Mouse (Mus musculus) limb, embryonic 11.5 days (tissue): Measurements from ENCODE around the gene Man1a2. TPM values are rescaled to one million over a fixed set of nuclear protein-coding genes. Genes with fewer than 3 reads are reported as not detected.

Source experiments
- ATAC-seq: fragments of 200-750 bp; cut with Nextera tagmentation; 2 replicates; pipeline ENCODE4 v1.8.0; 2017; ENCODE audit warnings: low read depth; ENCODE audit not compliant: insufficient number of reproducible peaks, low FRiP score, low TSS enrichment
- DNase-seq: peaks from one replicate; pipeline ENCODE4 v3.0.0-alpha.2; 2015; ENCODE audit warnings: low spot score
- H3K27ac ChIP-seq: fragments of 300-500 bp; sonication (generic); replicated peaks from 2 replicates; pipeline ENCODE4 v1.5.1; 2014; ENCODE audit warnings: low read depth, mild to moderate bottlenecking, low read length
- H3K27me3 ChIP-seq: fragments of 300-500 bp; sonication (generic); 2 replicates; pipeline ENCODE4 v1.6.1; 2014; ENCODE audit warnings: mild to moderate bottlenecking, low read length, mixed read lengths; ENCODE audit not compliant: control insufficient read depth, insufficient read depth
- H3K36me3 ChIP-seq: fragments of 300-500 bp; sonication (generic); 2 replicates; pipeline ENCODE4 v1.6.1; 2014; ENCODE audit warnings: mild to moderate bottlenecking, low read length, moderate library complexity, mixed read lengths; ENCODE audit not compliant: control insufficient read depth, insufficient read depth
- H3K4me1 ChIP-seq: fragments of 300-500 bp; sonication (generic); 2 replicates; pipeline ENCODE4 v1.6.1; 2014; ENCODE audit warnings: low read length, mixed read lengths; ENCODE audit not compliant: control insufficient read depth, insufficient read depth
- H3K4me2 ChIP-seq: fragments of 300-500 bp; sonication (generic); 2 replicates; pipeline ENCODE4 v1.6.1; 2014; ENCODE audit warnings: low read depth, mild to moderate bottlenecking, moderate library complexity; ENCODE audit not compliant: severe bottlenecking
- H3K4me3 ChIP-seq: fragments of 300-500 bp; sonication (generic); 2 replicates; pipeline ENCODE4 v1.5.1; 2014; ENCODE audit warnings: low read depth, low read length
- H3K9ac ChIP-seq: fragments of 300-500 bp; sonication (generic); 2 replicates; pipeline ENCODE4 v1.6.1; 2014; ENCODE audit warnings: mild to moderate bottlenecking, low read length
- H3K9me3 ChIP-seq: fragments of 300-500 bp; sonication (generic); 2 replicates; pipeline ENCODE4 v1.6.1; 2016; ENCODE audit warnings: low read length; ENCODE audit not compliant: control insufficient read depth
- WGBS: fragments of 180-500 bp; shearing (Covaris S2); extraction: QIAGEN DNeasy Blood & Tissue Kit; methylation state at CpG from one replicate; pipeline ENCODE4 v1.1.7; 2014; 5-methylcytosine and 5-hydroxymethylcytosine counted together
- polyA plus RNA-seq: library from polyadenylated mRNA; unstranded; fragments of >200 nt; fragmentation: Nextera tagmentation; extraction: Ambion mirVana; gene quantifications from 2 replicates; pipeline ENCODE4 v1.2.1, GENCODE M21; 2014

The Man1a2 gene
- polyA plus RNA-seq, 1 experiment from 2014 or later: 84.3 TPM

- Histone ChIP-seq H3K4me1 (no peaks in the 10 kb centered on the region), H3K9me3 (no peaks in the 10 kb centered on the region), H3K4me3 (no peak overlapping the region), H3K4me2 (no peak overlapping the region), H3K27me3 (no peaks in the 10 kb centered on the region), H3K36me3 (no peaks in the 10 kb centered on the region), H3K27ac (no peak overlapping the region), H3K9ac (no peak overlapping the region)
- no peak for ATAC-seq
- no peak for DNase-seq
- WGBS: 84% methylated on average over 7 of the region's 7 CpGs
Observed at GRCm38 (mm10) chr3:100522671-100523070, 162.6 kb downstream of the Man1a2 start.

- Histone ChIP-seq H3K4me1 (no peaks in the 10 kb centered on the region), H3K9me3 (no peaks in the 10 kb centered on the region), H3K36me3 (no peaks in the 10 kb centered on the region), H3K4me2 (no peak overlapping the region), H3K4me3 (no peak overlapping the region), H3K27ac (no peak overlapping the region), H3K27me3 (no peaks in the 10 kb centered on the region), H3K9ac (no peak overlapping the region)
- WGBS: 55% methylated on average over 1 of the region's 1 CpGs
- DNase-seq (no peak), ATAC-seq (no peak)
Observed at GRCm38 (mm10) chr3:100521626-100522025, 163.7 kb downstream of the Man1a2 start.

GRCm38 (mm10) chr3:100515754-100516141 is 169.6 kb downstream of the Man1a2 start:
- Histone ChIP-seq H3K9ac (no peak overlapping the region), H3K9me3 (no peaks in the 10 kb centered on the region), H3K4me1 (no peaks in the 10 kb centered on the region), H3K27me3 (no peaks in the 10 kb centered on the region), H3K4me2 (no peak overlapping the region), H3K4me3 (no peak overlapping the region), H3K27ac (no peak overlapping the region), H3K36me3 (no peaks in the 10 kb centered on the region)
- ATAC-seq: no peak
- DNase-seq: no peak
- 89% methylated on average over 5 of the region's 5 CpGs for WGBS

DNA sequence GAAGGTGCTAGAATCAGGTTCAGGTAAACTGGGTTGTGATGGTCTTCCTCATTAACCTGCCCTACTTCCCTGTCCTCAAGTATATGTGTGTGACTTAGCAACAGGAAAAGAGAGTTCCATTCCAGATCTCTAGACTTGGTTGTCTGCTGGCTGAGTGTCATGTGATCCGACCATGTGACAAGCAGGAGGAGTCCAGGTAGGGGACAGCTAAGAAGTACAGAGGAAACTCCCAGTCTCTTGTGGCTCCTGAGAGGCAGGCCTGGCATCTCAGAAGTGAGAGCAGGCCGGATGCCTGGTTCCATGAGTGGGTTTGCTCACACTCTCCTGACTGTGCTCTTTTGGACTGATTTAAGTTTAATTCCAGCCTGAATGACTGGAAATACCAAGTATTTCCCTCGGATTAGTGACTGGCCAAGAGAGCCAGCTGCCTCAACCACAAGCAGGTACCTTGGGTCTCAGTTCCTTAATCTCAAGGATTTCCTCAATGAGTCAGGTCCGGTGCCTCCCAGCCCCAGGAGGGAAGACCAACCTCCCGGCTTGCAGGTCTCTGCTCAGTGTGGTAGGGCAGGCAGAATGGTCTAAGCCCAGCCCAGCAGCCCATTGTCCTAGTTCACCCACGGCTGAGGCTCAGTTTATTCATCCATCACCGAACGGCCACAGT is 170.1 kb downstream of the Man1a2 start:
- no peaks in the 10 kb centered on the region for H3K9me3 ChIP-seq
- no peak overlapping the region for H3K27ac ChIP-seq
- no peak overlapping the region for H3K4me2 ChIP-seq
- DNase-seq (no peak), ATAC-seq (no peak)
- H3K27me3 ChIP-seq: no peaks in the 10 kb centered on the region
- no peaks in the 10 kb centered on the region for H3K36me3 ChIP-seq
- 84% methylated on average over 8 of the region's 8 CpGs for WGBS
- no peaks in the 10 kb centered on the region for H3K4me1 ChIP-seq
- H3K9ac ChIP-seq: no peak overlapping the region
- H3K4me3 ChIP-seq: no peak overlapping the region

Other genes starting within 250 kb of the Man1a2 start
- 2.7 and 2.9 TPM in 2 replicates for gene Tent5c, start 196.2 kb downstream of the Man1a2 start, polyA plus RNA-seq
- gene Vtcn1, start 140.0 kb upstream of the Man1a2 start, polyA plus RNA-seq: not detected in 2 replicates
- gene Trim45, start 236.7 kb upstream of the Man1a2 start, polyA plus RNA-seq: 3.2 and 7.6 TPM in 2 replicates